Mouse (Mus musculus): ENCODE results near the gene Atxn1.

Gene Atxn1

GRCm38 (mm10) chr13:45925294-45925693, 39.5 kb downstream of the Atxn1 start:
- no peak for DNase-seq

GRCm38 (mm10) chr13:45924555-45924954, 40.3 kb downstream of the Atxn1 start:
- no peak for DNase-seq

DNA sequence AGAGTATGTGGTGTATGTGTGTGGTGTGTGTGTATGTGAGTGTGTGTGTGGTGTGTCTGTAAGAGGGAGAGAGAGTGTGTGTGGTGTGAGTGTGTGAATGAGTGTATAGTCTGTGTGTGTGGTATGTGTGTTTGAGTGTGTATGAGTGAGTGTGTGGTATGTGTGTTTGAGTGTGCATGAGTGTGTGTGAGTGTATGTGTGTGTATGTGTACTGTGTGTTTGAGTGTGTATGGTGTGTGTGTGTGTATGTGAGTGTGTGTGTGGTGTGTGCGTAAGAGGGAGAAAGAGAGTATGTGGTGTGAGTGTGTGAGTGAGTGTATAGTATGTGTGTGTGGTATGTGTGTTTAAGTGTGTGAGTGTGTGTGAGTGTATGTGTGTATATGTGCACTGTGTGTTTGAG, 41.7 kb downstream of the Atxn1 start:
- no peak for DNase-seq

GRCm38 (mm10) chr13:45922467-45922866, 42.3 kb downstream of the Atxn1 start:
- DNase-seq: no peak

- DNase-seq: no peak
Observed at GRCm38 (mm10) chr13:45918956-45919711, 45.7 kb downstream of the Atxn1 start.

- no peak for DNase-seq
Observed at GRCm38 (mm10) chr13:45918006-45918380, 46.8 kb downstream of the Atxn1 start.

- no peak for DNase-seq
Observed at GRCm38 (mm10) chr13:45917058-45918005, 47.5 kb downstream of the Atxn1 start.

DNA sequence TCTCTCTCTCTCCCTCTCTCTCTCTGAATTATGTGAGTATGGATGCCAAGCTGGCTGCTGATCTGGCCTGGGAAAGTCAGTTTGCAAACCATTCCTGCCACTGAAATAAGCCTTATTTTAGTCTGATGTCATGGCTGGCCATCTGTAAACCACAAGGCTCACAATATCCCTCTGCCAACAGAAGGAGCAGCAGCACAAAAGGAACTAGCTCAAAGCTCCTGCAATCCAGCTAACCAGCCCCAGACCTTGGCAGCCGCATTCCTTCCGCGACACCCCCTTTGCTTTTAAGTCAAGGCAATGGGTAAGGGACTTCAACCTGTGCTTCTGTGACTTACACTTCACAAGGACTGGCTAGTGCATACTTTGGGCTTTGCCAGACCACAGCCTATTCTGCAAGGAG, 48.9 kb downstream of the Atxn1 start:
- peak; percentile 47 for DNase-seq

GRCm38 (mm10) chr13:45915026-45915425, 49.8 kb downstream of the Atxn1 start:
- DNase-seq: no peak

- DNase-seq: no peak
Observed at GRCm38 (mm10) chr13:45914117-45914516, 50.7 kb downstream of the Atxn1 start.

GRCm38 (mm10) chr13:45911848-45912247, 53.0 kb downstream of the Atxn1 start:
- no peak for DNase-seq

DNA sequence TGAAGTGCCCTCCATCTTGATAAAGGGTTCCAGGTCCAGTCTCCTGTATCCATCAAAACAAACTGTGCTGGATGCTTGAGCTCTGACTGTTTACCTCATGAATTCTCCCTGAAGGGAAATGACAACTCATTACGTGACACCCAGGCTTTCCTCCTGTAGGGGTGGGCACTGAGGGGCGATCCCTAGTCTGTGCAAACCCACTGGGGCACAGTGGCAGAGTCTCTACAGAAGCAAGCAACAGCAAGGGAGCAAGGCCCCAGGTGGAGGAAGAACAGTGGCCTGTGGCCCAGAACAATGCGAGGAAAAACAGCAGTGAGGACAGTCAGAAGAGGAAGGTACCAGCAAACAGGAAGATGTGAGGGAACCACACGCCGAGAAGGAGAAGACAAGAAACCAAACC, 53.7 kb downstream of the Atxn1 start:
- DNase-seq: no peak

- DNase-seq: no peak
Observed at GRCm38 (mm10) chr13:45910348-45910747, 54.5 kb downstream of the Atxn1 start.

GRCm38 (mm10) chr13:45907181-45907691, 57.6 kb downstream of the Atxn1 start:
- DNase-seq: peak; percentile 61

DNA sequence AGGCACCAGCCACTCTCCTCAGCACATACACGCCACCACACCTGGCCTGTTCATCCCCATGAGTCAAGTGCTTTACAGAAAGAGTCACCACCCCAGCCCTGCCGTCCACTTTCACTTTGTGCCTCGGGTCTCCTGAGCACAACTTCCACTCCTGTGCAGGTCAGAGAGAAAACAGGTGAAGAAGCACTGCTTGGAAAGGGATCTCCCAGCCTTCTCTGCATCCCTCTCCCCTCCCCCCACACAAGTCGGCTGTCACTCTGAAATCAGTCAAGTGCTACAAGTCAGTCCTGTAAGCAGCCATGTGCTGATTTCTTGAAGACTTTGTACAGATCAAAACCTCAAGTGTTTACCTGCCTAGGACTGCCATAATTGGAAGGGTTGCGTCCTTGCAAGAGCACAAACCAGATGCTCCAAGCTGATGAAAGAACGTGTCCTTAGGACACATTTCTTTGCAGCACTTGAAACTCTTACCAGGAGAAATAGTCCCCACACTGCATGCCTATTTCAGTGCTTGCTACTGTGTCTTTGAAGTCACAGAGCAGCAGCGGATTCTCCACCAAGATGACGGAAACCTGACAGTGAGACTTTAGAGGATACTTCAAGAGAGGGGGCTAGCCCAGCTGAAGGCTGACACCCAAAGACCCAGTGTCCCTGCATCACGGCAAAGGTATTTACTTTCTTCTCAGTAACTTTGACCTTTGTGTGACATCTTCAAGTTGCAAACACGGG, 58.2 kb downstream of the Atxn1 start:
- no peak for DNase-seq

DNA sequence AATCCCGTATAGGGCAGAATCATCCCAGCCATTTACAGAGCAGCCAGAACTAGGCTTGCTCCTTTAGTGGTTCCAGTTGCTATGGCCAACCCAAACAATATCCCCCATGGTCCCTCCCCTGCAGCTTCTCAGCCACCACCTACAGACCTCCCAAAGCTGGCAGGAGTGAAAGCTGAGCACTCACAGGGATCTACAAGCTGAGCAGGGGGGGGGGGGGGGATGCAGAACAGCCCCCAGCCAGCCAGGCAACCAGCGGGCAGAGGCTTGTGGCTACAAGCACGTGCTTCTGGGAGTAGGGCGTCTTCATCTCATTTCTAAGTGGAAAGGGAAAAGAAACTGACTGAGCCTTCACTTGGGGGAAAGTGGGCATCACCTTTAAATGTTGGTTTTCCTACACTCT, 59.9 kb downstream of the Atxn1 start:
- no peak for DNase-seq

DNA sequence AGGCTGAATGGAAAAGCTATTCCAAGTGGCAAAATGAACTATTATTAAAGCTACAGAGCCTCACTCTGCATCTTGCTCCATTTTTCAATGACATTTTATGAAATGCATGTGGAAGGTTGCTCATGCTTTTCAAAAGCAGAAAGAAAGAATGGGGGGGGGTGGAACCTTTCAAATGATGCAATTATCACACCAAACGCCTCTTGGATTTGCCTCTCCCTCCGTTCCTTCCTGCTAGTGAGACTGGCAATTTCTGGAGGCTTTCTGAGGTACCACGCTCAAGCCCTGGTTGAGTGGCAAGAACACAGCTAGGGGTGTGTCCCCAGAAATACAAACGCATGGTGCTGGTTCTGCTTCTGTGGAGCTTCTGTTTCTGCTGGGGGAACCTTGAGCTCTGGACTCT, 60.4 kb downstream of the Atxn1 start:
- no peak for DNase-seq

DNA sequence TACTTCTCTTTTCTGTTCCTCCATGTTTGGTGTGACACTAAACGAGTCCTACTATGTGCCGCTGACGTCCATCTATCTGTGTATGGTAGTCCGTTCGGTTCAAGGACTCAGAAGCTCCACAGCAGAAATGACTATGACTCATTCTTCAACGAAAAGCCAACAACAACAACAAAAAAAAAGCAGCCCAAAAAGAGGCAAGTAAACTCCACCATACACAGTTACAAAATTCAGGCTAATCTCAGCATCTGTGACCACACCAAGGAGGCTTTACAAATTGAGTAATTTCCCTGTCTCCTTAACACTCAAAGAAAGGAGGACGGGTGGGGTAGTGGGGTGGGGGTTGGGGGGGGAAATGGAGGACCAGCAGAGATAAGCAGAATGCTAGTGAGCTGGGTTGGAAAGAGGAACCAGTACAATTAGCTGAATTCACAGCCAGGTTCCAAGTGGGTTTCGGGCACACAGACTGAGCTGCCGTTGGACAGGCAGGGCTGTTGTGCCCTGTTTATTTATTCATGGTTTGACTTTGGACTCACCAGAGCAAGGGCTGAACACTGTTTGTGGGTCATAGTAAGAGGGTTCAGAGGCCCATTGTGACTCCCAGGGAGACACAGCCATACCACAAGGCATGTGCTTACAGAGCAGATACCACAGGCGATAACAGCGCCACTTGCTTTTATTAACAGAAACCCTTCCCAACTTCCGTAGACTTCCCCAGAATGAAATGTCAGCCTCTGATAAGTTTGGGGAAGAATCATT, 61.1 kb downstream of the Atxn1 start:
- no peak for DNase-seq

DNA sequence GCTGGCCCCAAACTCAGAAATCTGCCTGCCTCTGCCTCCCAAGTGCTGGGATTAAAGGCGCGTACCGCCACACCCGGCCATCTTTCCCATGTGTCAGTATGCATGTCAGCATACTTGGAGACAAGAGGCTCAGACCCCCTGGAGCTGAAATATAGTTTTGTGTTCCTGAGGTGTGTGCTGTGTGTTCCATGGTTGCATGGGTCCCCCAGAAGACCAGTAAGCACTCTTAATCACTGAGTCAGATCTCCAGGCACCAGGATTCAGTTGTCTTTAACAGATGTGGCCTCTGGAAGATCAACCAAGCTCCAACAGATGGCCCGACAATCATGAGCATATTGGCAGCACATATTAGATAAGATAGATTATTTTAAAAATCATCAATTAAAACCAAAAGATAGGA, 62.4 kb downstream of the Atxn1 start:
- DNase-seq: no peak

DNA sequence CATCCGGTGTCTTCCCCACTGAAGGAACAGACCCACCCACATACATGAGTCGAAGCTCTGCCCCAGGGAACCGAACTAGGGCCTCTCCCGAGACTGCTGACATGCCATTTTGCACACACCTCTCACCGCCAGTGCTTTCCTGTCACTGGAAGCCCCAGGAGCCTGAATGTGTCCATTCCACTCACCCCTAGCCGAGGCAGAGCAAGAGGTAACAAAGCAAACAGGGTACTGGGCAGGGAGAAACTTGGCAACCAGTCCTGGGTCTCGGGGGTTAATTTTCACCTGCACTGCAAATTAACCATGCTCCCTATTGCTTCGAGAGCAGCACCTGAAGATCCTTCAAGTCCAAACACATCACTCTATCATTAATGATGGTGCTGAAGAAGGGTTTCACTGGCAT, 64.0 kb downstream of the Atxn1 start:
- DNase-seq: no peak

- DNase-seq: no peak
Observed at GRCm38 (mm10) chr13:45897571-45897970, 67.2 kb downstream of the Atxn1 start.

DNA sequence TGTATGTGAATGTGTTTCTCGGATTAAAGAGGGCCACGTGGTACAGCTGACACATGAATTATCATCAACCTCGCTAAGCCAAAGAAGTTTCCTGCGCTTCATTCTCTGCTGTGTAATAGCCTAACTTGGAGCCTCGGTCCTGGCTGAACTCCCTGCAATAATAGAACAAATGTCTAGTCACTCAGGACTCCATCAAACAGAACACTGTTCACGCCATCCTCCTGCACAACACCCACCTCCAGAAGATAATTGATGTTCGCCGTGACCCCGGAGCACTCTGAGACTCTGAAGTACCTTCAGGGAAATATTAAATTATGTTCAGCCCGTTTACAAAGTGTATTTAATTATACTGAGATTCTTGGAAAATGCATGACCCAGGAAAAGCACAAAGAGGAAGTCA, 70.0 kb downstream of the Atxn1 start:
- no peak for DNase-seq

Measured in cerebellum, adult 9-11 months (tissue).